Mouse (Mus musculus): ENCODE measurements around the gene Abhd17b. TPM values are rescaled to one million over a fixed set of nuclear protein-coding genes. Genes with fewer than 3 reads are reported as not detected.
"Not testable (repeated sequence)": the region's sequence is repeated elsewhere in the genome, so short reads cannot be mapped to it uniquely, and the experiment has no call there.

Gene Abhd17b
- polyA plus RNA-seq, 1 experiment = 55.4 TPM

DNA sequence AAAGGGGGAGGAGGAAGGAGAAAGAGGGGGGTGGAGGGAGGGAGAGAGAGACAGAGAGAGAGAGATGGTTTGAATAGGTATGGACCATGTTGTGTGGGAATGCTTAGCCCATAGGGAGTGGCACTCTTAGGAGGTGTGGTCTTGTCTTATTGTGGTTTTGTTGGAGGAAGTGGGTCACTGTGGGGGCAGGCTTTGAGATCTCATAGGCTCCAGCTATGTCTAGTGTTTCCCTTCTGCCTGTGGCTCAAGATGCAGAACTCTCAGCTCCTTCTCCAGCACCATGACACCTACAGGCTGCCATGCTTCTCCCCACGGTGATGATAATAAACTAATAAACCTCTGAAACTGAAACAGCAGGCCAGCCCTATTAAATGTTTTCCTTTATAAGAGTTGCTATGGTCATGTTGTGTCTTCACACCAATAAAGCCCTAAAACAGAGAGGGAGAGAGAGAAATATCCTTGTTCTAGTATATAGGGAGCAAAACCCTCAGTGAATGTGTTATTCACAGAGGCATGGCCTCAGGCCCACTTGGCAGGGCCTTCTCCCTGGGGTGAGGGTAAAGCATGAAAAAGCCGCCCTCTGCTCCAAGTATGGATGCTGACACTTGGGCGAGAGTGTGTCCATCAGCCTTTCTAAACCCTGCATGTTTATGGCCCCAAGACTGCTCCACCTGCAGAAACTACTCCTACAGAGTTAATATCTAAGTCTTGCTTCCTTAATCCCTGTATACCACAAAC, 29.4 kb upstream of the Abhd17b start:
- no peaks in the 10 kb centered on the region for H3K36me3 ChIP-seq (ENCODE audit: control insufficient read depth, insufficient read depth, low read length)
- H3K27ac ChIP-seq (ENCODE audit: control insufficient read depth, insufficient read depth, low read depth, low read length) = no peak overlapping the region
- no peak overlapping the region for H3K4me3 ChIP-seq (ENCODE audit: control insufficient read depth, low read depth, low read length)
- no peaks in the 10 kb centered on the region for H3K27me3 ChIP-seq (ENCODE audit: control insufficient read depth, insufficient read depth, low read length)
- H3K4me1 ChIP-seq (ENCODE audit: control insufficient read depth, insufficient read depth, low read length) = no peaks in the 10 kb centered on the region
- TF ChIP-seq POLR2A (IDR thresholded peaks at IDR 0.05; ENCODE audit: control insufficient read depth, low read depth, low read length) (no peak), CTCF (IDR thresholded peaks at IDR 0.05; ENCODE audit: control insufficient read depth, insufficient read depth, insufficient replicate concordance, low read depth, low read length) (no peak)

DNA sequence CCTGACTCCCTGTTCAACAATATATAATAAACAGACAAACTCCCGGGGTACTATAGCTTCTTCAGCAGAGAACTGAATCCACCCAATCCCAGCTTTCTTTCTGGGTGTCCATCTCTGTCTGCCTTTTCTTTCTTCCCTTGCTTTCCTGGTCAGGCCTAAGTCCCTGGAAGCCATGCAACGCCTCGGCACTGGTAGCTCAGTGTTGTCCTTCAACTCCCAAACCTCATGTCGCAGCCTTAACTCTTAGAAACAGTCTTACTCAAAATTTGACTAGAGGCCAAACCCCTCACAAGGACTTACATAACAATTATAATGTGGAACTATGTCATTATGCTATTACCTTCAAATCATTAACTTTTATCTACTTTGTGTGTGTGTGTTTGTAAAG, 28.8 kb upstream of the Abhd17b start:
- Histone ChIP-seq H3K27me3 (ENCODE audit: control insufficient read depth, insufficient read depth, low read length) (no peaks in the 10 kb centered on the region), H3K4me1 (ENCODE audit: control insufficient read depth, insufficient read depth, low read length) (no peaks in the 10 kb centered on the region), H3K4me3 (ENCODE audit: control insufficient read depth, low read depth, low read length) (no peak overlapping the region), H3K27ac (ENCODE audit: control insufficient read depth, insufficient read depth, low read depth, low read length) (no peak overlapping the region), H3K36me3 (ENCODE audit: control insufficient read depth, insufficient read depth, low read length) (no peaks in the 10 kb centered on the region)
- no peak for TF ChIP-seq CTCF (IDR thresholded peaks at IDR 0.05; ENCODE audit: control insufficient read depth, insufficient read depth, insufficient replicate concordance, low read depth, low read length)

GRCm38 (mm10) chr19:21626271-21626988, 26.6 kb upstream of the Abhd17b start:
- Histone ChIP-seq H3K27me3 (ENCODE audit: control insufficient read depth, insufficient read depth, low read length) (no peaks in the 10 kb centered on the region), H3K4me3 (ENCODE audit: control insufficient read depth, low read depth, low read length) (no peak overlapping the region), H3K36me3 (ENCODE audit: control insufficient read depth, insufficient read depth, low read length) (no peaks in the 10 kb centered on the region), H3K27ac (ENCODE audit: control insufficient read depth, insufficient read depth, low read depth, low read length) (no peak overlapping the region), H3K4me1 (ENCODE audit: control insufficient read depth, insufficient read depth, low read length) (0 out of 2 replicates have a peak, but pooled peaks cover 2% of the 10 kb centered on the region)
- TF ChIP-seq CTCF (IDR thresholded peaks at IDR 0.05; ENCODE audit: control insufficient read depth, insufficient read depth, insufficient replicate concordance, low read depth, low read length) (no peak), POLR2A (IDR thresholded peaks at IDR 0.05; ENCODE audit: control insufficient read depth, low read depth, low read length) (no peak)

- H3K4me3 ChIP-seq (ENCODE audit: control insufficient read depth, low read depth, low read length); H3K36me3 ChIP-seq (ENCODE audit: control insufficient read depth, insufficient read depth, low read length); H3K27ac ChIP-seq (ENCODE audit: control insufficient read depth, insufficient read depth, low read depth, low read length); H3K27me3 ChIP-seq (ENCODE audit: control insufficient read depth, insufficient read depth, low read length); H3K4me1 ChIP-seq (ENCODE audit: control insufficient read depth, insufficient read depth, low read length): not testable (repeated sequence)
Measured at GRCm38 (mm10) chr19:21628440-21628839, 24.5 kb upstream of the Abhd17b start.

- Histone ChIP-seq H3K27me3 (ENCODE audit: control insufficient read depth, insufficient read depth, low read length) (no peaks in the 10 kb centered on the region), H3K27ac (ENCODE audit: control insufficient read depth, insufficient read depth, low read depth, low read length) (no peak overlapping the region), H3K36me3 (ENCODE audit: control insufficient read depth, insufficient read depth, low read length) (no peaks in the 10 kb centered on the region), H3K4me3 (ENCODE audit: control insufficient read depth, low read depth, low read length) (no peak overlapping the region), H3K4me1 (ENCODE audit: control insufficient read depth, insufficient read depth, low read length) (0 out of 2 replicates have a peak, but pooled peaks cover 2% of the 10 kb centered on the region)
- TF ChIP-seq POLR2A (IDR thresholded peaks at IDR 0.05; ENCODE audit: control insufficient read depth, low read depth, low read length) = no peak
- TF ChIP-seq CTCF (IDR thresholded peaks at IDR 0.05; ENCODE audit: control insufficient read depth, insufficient read depth, insufficient replicate concordance, low read depth, low read length) = no peak
Measured at GRCm38 (mm10) chr19:21629030-21629429, 24.0 kb upstream of the Abhd17b start.

DNA sequence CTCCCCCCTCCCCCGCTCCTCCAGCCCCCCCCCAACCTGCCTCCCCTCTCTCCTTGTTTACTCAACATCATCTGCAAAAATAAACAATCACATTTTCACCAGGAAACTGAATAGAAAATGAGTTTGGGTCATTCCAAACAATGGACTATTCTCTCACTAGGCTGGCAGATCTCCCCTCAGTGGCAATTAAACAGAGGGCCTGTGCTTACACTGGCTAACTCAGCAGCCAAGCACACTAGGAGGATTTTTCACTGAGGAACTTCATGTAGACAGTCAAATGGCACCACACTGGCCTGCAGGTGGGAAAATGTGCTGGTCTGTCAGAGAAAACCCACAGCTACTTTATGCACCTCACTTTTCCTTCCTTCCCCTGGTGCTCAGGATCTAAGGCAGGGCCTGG, 23.5 kb upstream of the Abhd17b start:
- no peaks in the 10 kb centered on the region for H3K36me3 ChIP-seq (ENCODE audit: control insufficient read depth, insufficient read depth, low read length)
- H3K27ac ChIP-seq (ENCODE audit: control insufficient read depth, insufficient read depth, low read depth, low read length) = no peak overlapping the region
- no peak overlapping the region for H3K4me3 ChIP-seq (ENCODE audit: control insufficient read depth, low read depth, low read length)
- TF ChIP-seq POLR2A (IDR thresholded peaks at IDR 0.05; ENCODE audit: control insufficient read depth, low read depth, low read length) (no peak), CTCF (IDR thresholded peaks at IDR 0.05; ENCODE audit: control insufficient read depth, insufficient read depth, insufficient replicate concordance, low read depth, low read length) (no peak)
- H3K27me3 ChIP-seq (ENCODE audit: control insufficient read depth, insufficient read depth, low read length) = no peaks in the 10 kb centered on the region
- 0 out of 2 replicates have a peak, but pooled peaks cover 2% of the 10 kb centered on the region for H3K4me1 ChIP-seq (ENCODE audit: control insufficient read depth, insufficient read depth, low read length)

- no peaks in the 10 kb centered on the region for H3K36me3 ChIP-seq (ENCODE audit: control insufficient read depth, insufficient read depth, low read length)
- no peaks in the 10 kb centered on the region for H3K27me3 ChIP-seq (ENCODE audit: control insufficient read depth, insufficient read depth, low read length)
- no peak overlapping the region for H3K4me3 ChIP-seq (ENCODE audit: control insufficient read depth, low read depth, low read length)
- no peak overlapping the region; the same call in 1 of the 2 replicates for H3K27ac ChIP-seq (ENCODE audit: control insufficient read depth, insufficient read depth, low read depth, low read length)
- H3K4me1 ChIP-seq (ENCODE audit: control insufficient read depth, insufficient read depth, low read length) = 0 out of 2 replicates have a peak, but pooled peaks cover 2% of the 10 kb centered on the region
- no peak for TF ChIP-seq CTCF (IDR thresholded peaks at IDR 0.05; ENCODE audit: control insufficient read depth, insufficient read depth, insufficient replicate concordance, low read depth, low read length)
- TF ChIP-seq POLR2A (IDR thresholded peaks at IDR 0.05; ENCODE audit: control insufficient read depth, low read depth, low read length) = no peak
Measured at GRCm38 (mm10) chr19:21630656-21631331, 22.2 kb upstream of the Abhd17b start.
